Mouse (Mus musculus) thymus, adult 2 months (tissue): ENCODE measurements at regions not wholly inside any gene's neighbourhood (a gene's known extent, or its start where the extent isn't known, plus 50 kb on each side); places are given as distances from the start of the nearest gene placed in this dataset.

ENCODE experiments used
- DNase-seq: peaks from one replicate; pipeline ENCODE4 v3.0.0; 2021
- H3K27ac ChIP-seq: fragments of 200-500 bp; 2 replicates; pipeline ENCODE4 v1.5.1; 2012; ENCODE audit warnings: low read length, control low read depth; ENCODE audit not compliant: control insufficient read depth, insufficient read depth
- H3K27me3 ChIP-seq: fragments of 200-500 bp; 2 replicates; pipeline ENCODE4 v1.6.1; 2012; ENCODE audit warnings: mild to moderate bottlenecking, low read length, moderate library complexity, mixed read lengths; ENCODE audit not compliant: control insufficient read depth, insufficient read depth
- H3K36me3 ChIP-seq: fragments of 200-500 bp; 2 replicates; pipeline ENCODE4 v1.6.1; 2012; ENCODE audit warnings: mild to moderate bottlenecking, low read length, moderate library complexity; ENCODE audit not compliant: control insufficient read depth, insufficient read depth
- H3K4me1 ChIP-seq: fragments of 200-500 bp; replicated peaks from 2 replicates; pipeline ENCODE4 v1.6.1; 2012; ENCODE audit warnings: low read length; ENCODE audit not compliant: control insufficient read depth, insufficient read depth
- H3K4me3 ChIP-seq: fragments of 200-500 bp; 2 replicates; pipeline ENCODE4 v1.5.1; 2012; ENCODE audit warnings: mild to moderate bottlenecking, low read length, control low read depth, moderate library complexity; ENCODE audit not compliant: control insufficient read depth, insufficient read depth
- CTCF ChIP-seq: fragments of 200-500 bp; IDR thresholded peaks from 2 replicates; pipeline ENCODE4 v1.5.1; 2012; ENCODE audit warnings: mild to moderate bottlenecking, control low read depth, low read length, moderate library complexity, borderline replicate concordance; ENCODE audit not compliant: control insufficient read depth, poor library complexity, insufficient read depth; ENCODE audit errors: extremely low read depth
- POLR2A ChIP-seq: fragments of 200-500 bp; IDR thresholded peaks from 2 replicates; pipeline ENCODE4 v1.6.1; 2012; ENCODE audit warnings: mild to moderate bottlenecking, low read length, control low read depth, moderate library complexity; ENCODE audit not compliant: control insufficient read depth, poor library complexity, insufficient read depth; ENCODE audit errors: extremely low read depth
- WGBS: fragments of 180-500 bp; shearing (Covaris S2); methylation state at CpG from one replicate; pipeline ENCODE4 v1.1.7; 2018; 5-methylcytosine and 5-hydroxymethylcytosine counted together

GRCm38 (mm10) chr5:119361406-119362044 lies 308.9 kb upstream of the Tbx3 start:
- Histone ChIP-seq H3K27ac (no peak overlapping the region), H3K36me3 (no peaks in the 10 kb centered on the region), H3K27me3 (no peaks in the 10 kb centered on the region), H3K4me3 (no peak overlapping the region), H3K4me1 (peaks cover 3% of the 10 kb centered on the region; the same call in 1 of the 2 replicates)
- TF ChIP-seq POLR2A (no peak), CTCF (no peak)
- WGBS, result 83% methylated on average over 6 of the region's 6 CpGs
- no peak for DNase-seq

- H3K4me3 ChIP-seq, result no peak overlapping the region
- TF ChIP-seq CTCF (no peak), POLR2A (no peak)
- 65% methylated on average over 12 of the region's 12 CpGs for WGBS
- no peaks in the 10 kb centered on the region for H3K27me3 ChIP-seq
- H3K36me3 ChIP-seq, result no peaks in the 10 kb centered on the region
- DNase-seq, result no peak
- H3K27ac ChIP-seq, result no peak overlapping the region
- peaks cover 3% of the 10 kb centered on the region; the same call in 1 of the 2 replicates for H3K4me1 ChIP-seq
Observed at GRCm38 (mm10) chr5:119362452-119362851, 308.0 kb upstream of the Tbx3 start.

DNA sequence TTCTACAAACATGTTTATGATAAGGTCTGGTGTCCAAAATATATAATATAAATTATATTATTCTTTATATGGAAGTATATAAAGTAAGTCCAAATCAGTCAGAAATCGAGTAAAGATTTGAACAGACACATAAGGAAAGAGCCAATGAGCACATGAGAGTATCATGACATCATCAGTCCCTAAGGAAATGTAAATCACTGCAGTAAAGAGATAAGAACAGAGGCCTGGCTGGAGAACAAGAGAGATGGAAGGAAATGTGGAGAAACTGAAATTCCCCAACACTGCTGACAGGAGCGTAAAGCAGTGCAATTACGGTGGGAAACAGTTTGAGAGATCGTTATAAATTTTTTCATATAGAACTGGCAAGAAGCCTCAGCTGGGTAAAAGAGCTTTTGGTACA lies 306.2 kb upstream of the Tbx3 start:
- Histone ChIP-seq H3K27ac (no peak overlapping the region), H3K27me3 (no peaks in the 10 kb centered on the region), H3K4me1 (peaks cover 3% of the 10 kb centered on the region; the same call in 1 of the 2 replicates), H3K36me3 (no peaks in the 10 kb centered on the region), H3K4me3 (no peak overlapping the region)
- no peak for DNase-seq
- WGBS, result 25% methylated on average over 4 of the region's 4 CpGs
- TF ChIP-seq CTCF, result no peak
- no peak for TF ChIP-seq POLR2A

DNA sequence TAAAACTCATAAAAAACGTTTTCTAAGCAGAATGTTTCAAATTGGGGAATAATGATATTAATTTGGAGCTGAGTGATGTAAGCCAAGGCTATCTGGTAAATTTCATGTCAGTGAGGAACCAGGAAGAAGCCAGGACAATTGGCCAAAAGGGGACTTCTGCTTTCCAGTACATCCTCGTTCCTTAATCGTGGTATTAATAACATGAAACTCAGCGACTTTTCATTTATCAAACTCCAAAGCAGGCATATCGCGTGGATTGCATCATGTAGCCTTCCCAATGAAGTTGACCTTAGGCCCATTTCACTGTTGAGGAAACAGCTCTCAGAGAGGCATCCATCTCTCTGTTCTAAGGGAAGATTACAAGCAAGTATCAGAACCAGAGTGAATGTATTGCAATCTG lies 305.3 kb upstream of the Tbx3 start:
- Histone ChIP-seq H3K36me3 (no peaks in the 10 kb centered on the region), H3K27ac (no peak overlapping the region), H3K4me3 (no peak overlapping the region), H3K4me1 (no peaks in the 10 kb centered on the region), H3K27me3 (no peaks in the 10 kb centered on the region)
- no peak for DNase-seq
- 70% methylated on average over 6 of the region's 6 CpGs for WGBS
- TF ChIP-seq POLR2A (no peak), CTCF (no peak)

DNA sequence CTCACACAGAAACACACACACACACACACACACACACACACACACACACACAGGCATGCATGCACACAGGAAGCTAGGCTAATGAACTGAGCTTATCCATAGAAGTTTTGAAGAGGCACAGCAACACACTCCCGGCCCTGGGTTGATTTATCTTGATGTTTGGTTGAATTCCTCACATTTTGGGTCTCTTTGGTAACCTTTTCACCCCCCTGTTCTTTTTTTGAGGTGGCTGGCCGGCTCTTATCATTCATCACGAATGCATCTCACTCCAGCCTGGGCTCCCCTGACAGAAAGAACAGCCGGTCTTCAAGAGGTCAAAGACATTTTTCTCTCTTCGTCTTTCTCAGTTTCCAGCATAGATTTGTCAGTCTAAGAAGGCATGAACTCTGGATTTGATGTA lies 304.2 kb upstream of the Tbx3 start:
- TF ChIP-seq CTCF (no peak), POLR2A (no peak)
- Histone ChIP-seq H3K4me1 (no peaks in the 10 kb centered on the region), H3K4me3 (no peak overlapping the region), H3K36me3 (no peaks in the 10 kb centered on the region), H3K27me3 (no peaks in the 10 kb centered on the region), H3K27ac (no peak overlapping the region)
- 69% methylated on average over 5 of the region's 5 CpGs for WGBS
- DNase-seq, result no peak

DNA sequence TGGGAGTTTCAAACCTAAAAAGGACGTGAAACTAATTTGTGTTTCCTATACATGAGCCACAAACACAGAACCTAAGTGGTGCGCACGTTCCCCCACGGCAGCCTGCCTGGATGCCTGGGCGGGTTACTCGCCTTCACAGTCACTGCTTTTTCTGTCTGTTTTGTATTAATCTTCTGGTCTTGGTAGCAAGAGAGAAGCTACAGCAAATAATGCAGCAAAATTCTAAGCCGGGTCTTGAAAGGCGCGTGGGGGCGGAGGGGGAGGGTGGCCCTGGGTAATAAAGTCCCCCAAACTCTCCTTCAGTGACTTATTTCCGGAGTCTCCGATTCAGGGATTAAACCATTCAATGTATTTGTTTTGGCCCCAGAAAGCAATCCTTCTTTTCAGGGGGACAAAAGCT lies 300.0 kb upstream of the Tbx3 start:
- 79% methylated on average over 12 of the region's 12 CpGs for WGBS
- H3K4me1 ChIP-seq, result no peaks in the 10 kb centered on the region
- H3K36me3 ChIP-seq, result no peaks in the 10 kb centered on the region
- H3K27me3 ChIP-seq, result no peaks in the 10 kb centered on the region
- TF ChIP-seq CTCF, result no peak
- TF ChIP-seq POLR2A, result no peak
- H3K27ac ChIP-seq, result no peak overlapping the region
- H3K4me3 ChIP-seq, result no peak overlapping the region
- no peak for DNase-seq

DNA sequence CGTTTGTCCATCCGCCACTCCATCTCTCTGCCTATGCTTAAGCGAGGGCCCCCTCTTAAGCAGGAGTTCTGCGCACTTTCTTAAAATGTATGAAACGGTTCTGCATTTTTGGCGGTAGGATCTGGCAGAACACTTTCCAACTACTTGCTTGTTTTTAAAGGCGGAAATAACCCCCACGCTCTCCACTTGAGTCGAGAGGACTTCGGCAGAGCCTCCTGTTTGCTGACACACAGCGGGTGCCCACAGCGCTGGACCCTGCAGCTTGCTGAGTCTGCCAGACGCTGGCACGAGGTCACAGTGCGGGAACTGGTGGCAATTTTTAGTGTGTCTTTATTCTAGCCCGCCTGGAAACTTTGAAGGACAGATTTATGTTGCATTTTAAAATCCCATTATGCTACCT lies 299.5 kb upstream of the Tbx3 start:
- H3K27me3 ChIP-seq, result no peaks in the 10 kb centered on the region
- no peak for DNase-seq
- no peaks in the 10 kb centered on the region for H3K36me3 ChIP-seq
- 64% methylated on average over 16 of the region's 16 CpGs for WGBS
- H3K27ac ChIP-seq, result no peak overlapping the region
- H3K4me3 ChIP-seq, result no peak overlapping the region
- no peaks in the 10 kb centered on the region for H3K4me1 ChIP-seq
- no peak for TF ChIP-seq CTCF
- TF ChIP-seq POLR2A, result no peak
